Mouse (Mus musculus) G1E (cell line): Measurements from ENCODE around the gene Pafah1b1. TPM values are rescaled to one million over a fixed set of nuclear protein-coding genes. Genes with fewer than 3 reads are reported as not detected.
A peak's percentile ranks its signal among the peaks of the same experiment; 100 is the strongest.

Source experiments
- ATAC-seq: 2 replicates; pipeline ENCODE4 v1.8.0; 2016; ENCODE audit warnings: mild to moderate bottlenecking; ENCODE audit not compliant: insufficient number of reproducible peaks, poor library complexity, low FRiP score, severe bottlenecking; ENCODE audit errors: extremely low read depth
- DNase-seq: peaks from one replicate; pipeline ENCODE4 v3.0.0; 2012; ENCODE audit warnings: low spot score
- H3K27me3 ChIP-seq: 2 replicates; pipeline ENCODE4 v1.6.1; 2012; ENCODE audit warnings: mild to moderate bottlenecking, low read length, inconsistent platforms; ENCODE audit not compliant: insufficient read depth
- H3K36me3 ChIP-seq: replicated peaks from 2 replicates; pipeline ENCODE3; 2012; ENCODE audit warnings: mild to moderate bottlenecking, inconsistent platforms
- H3K4me1 ChIP-seq: 2 replicates; pipeline ENCODE4 v1.6.1; 2012; ENCODE audit warnings: low read depth, low read length, inconsistent platforms, mixed read lengths; ENCODE audit not compliant: insufficient read depth
- H3K4me3 ChIP-seq: 2 replicates; pipeline ENCODE4 v1.5.1; 2012; ENCODE audit warnings: low read depth, mild to moderate bottlenecking, inconsistent platforms, low read length, moderate library complexity, mixed read lengths
- H3K9me3 ChIP-seq: replicated peaks from 2 replicates; pipeline ENCODE4 v1.6.1; 2012; ENCODE audit warnings: inconsistent platforms
- CTCF ChIP-seq: IDR thresholded peaks from 2 replicates; pipeline ENCODE4 v1.5.1; 2012; ENCODE audit warnings: low read depth, low read length, inconsistent platforms, mixed read lengths
- GATA1 ChIP-seq: IDR thresholded peaks from 2 replicates; pipeline ENCODE4 v1.6.1; 2012; ENCODE audit warnings: borderline replicate concordance, low read length, inconsistent platforms, mixed read lengths
- GATA2 ChIP-seq: IDR thresholded peaks from 2 replicates; pipeline ENCODE4 v1.6.1; 2012; ENCODE audit warnings: low read depth, low read length, inconsistent platforms, borderline replicate concordance
- POLR2AphosphoS5 ChIP-seq: IDR thresholded peaks from 2 replicates; pipeline ENCODE4 v1.6.1; 2012; ENCODE audit warnings: low read depth, low read length, inconsistent platforms; ENCODE audit not compliant: insufficient replicate concordance
- TAL1 ChIP-seq: conservative IDR thresholded peaks from 2 replicates; pipeline ENCODE4 v1.6.1; 2012; ENCODE audit warnings: low read depth, low read length, inconsistent platforms, mixed read lengths
- polyA plus RNA-seq: library from polyadenylated mRNA; stranded (reverse); fragments of >175 nt; gene quantifications from 2 replicates; pipeline ENCODE4 v1.2.3, GENCODE M21; 2012
- total RNA-seq, 2 experiments: library from RNA; stranded (forward) in 1 of 2; stranded (reverse) in 1 of 2; fragments of 200-1000 nt in 1 of 2; fragments of >200 nt in 1 of 2; fragmentation: Nextera tagmentation in 1 of 2; gene quantifications; 2 replicates each; pipeline ENCODE4 v1.2.3; 2014 to 2017

The Pafah1b1 gene
- total and polyA plus RNA-seq, 3 experiments: 10.0 to 115 (median 91.5) TPM

DNA sequence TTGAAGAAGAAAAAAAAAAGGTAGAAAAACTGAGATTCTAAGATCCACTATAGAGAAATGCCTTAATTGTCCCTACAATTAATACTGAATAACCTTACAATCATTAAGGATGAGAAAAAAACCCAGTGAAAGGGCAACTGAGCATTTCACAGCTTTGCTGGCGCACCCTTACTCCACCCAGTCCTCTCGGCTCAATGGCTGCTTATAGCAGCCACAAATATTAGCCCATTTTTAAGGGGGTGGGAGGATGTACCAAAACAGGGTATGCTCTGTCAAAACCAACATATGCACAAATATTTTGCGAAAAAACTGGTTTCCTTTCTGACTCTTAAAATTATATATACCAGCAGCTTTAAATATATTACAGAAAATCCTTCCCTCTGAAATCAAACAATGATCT lies 2.5 kb downstream of the Pafah1b1 start:
- TF ChIP-seq GATA1 (no peak), POLR2AphosphoS5 (no peak), TAL1 (no peak), CTCF (no peak), GATA2 (no peak)

GRCm38 (mm10) chr11:74721141-74721540 lies 3.3 kb downstream of the Pafah1b1 start:
- ATAC-seq (no peak), DNase-seq (no peak)
- TF ChIP-seq GATA1 (no peak), CTCF (no peak), TAL1 (no peak), POLR2AphosphoS5 (no peak), GATA2 (no peak)
- H3K4me3 ChIP-seq: no peak overlapping the region
- H3K36me3 ChIP-seq: peaks cover 3% of the 10 kb centered on the region
- H3K27me3 ChIP-seq: no peaks in the 10 kb centered on the region
- H3K9me3 ChIP-seq: no peaks in the 10 kb centered on the region
- H3K4me1 ChIP-seq: peaks cover 30% of the 10 kb centered on the region

More for the DNA sequence above, 2.5 kb downstream of the Pafah1b1 start:
- Histone ChIP-seq H3K9me3 (no peaks in the 10 kb centered on the region), H3K27me3 (no peaks in the 10 kb centered on the region), H3K4me3 (peak overlapping the region; percentile 30; the same call in 1 of the 2 replicates), H3K4me1 (peaks cover 29% of the 10 kb centered on the region), H3K36me3 (peaks cover 3% of the 10 kb centered on the region)
- DNase-seq (peak; percentile 8), ATAC-seq (no peak)

- peaks cover 3% of the 10 kb centered on the region for H3K36me3 ChIP-seq
- no peak for ATAC-seq
- TF ChIP-seq POLR2AphosphoS5 (no peak), TAL1 (no peak), GATA2 (no peak)
- H3K27me3 ChIP-seq: no peaks in the 10 kb centered on the region
- no peaks in the 10 kb centered on the region for H3K9me3 ChIP-seq
- no peak overlapping the region; the same call in 1 of the 2 replicates for H3K4me3 ChIP-seq
- no peak for DNase-seq
- peaks cover 32% of the 10 kb centered on the region for H3K4me1 ChIP-seq
Measured at GRCm38 (mm10) chr11:74720668-74721067, 3.8 kb downstream of the Pafah1b1 start.

GRCm38 (mm10) chr11:74715971-74716525 lies 8.4 kb downstream of the Pafah1b1 start:
- Histone ChIP-seq H3K4me3 (no peak overlapping the region), H3K4me1 (peaks cover 21% of the 10 kb centered on the region)

DNA sequence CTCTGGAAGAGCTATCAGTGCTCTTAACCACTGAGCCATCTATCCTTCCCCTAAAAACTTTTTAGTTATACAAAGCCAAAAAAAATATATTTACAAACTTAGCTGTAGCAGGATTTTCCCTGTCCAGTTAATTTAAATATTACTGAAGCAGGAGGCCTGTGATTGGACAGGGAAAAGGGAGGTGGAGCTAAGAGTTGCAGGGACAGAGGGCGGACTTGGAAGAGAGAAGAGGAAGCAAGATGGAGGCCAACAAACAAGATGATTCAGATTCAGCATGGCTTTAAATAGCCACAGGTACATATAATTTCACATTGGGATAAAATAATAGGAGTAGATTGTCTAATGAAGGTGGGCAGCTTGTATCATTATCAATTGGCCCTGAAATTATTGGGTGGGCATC lies 13.8 kb downstream of the Pafah1b1 start:
- TF ChIP-seq GATA2 (no peak), GATA1 (no peak), TAL1 (no peak), CTCF (no peak), POLR2AphosphoS5 (no peak)

More at GRCm38 (mm10) chr11:74715971-74716525, 8.4 kb downstream of the Pafah1b1 start:
- ATAC-seq (no peak), DNase-seq (no peak)
- no peaks in the 10 kb centered on the region for H3K9me3 ChIP-seq
- no peaks in the 10 kb centered on the region for H3K27me3 ChIP-seq
- TF ChIP-seq TAL1 (no peak), POLR2AphosphoS5 (no peak), GATA1 (no peak)
- H3K36me3 ChIP-seq: peaks cover 14% of the 10 kb centered on the region

DNA sequence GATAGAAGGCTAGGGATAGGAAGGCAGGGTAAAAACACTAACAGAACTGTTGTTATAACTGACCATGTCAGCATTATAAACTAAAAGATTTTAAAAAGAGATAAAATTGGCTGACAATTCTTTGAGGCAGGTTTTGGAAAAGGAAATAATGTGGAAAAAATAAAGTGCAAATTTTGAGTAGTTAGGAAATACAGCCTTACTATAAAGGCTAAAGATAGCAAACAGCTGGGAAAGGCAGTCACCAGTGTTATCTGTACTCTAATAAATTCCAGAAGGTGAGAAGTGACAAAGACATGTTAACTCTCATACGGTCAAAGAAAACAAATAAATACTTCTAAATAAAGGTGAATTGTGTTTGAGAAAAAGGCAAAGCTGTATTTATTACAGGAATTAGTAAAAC lies 15.7 kb downstream of the Pafah1b1 start:
- Histone ChIP-seq H3K9me3 (no peaks in the 10 kb centered on the region), H3K27me3 (no peaks in the 10 kb centered on the region), H3K4me1 (peaks cover 11% of the 10 kb centered on the region; the same call in 1 of the 2 replicates), H3K4me3 (no peak overlapping the region), H3K36me3 (peaks cover 23% of the 10 kb centered on the region)
- DNase-seq (no peak), ATAC-seq (no peak)
- TF ChIP-seq GATA1 (no peak), CTCF (no peak), GATA2 (no peak), POLR2AphosphoS5 (no peak), TAL1 (no peak)

More for the DNA sequence above, 13.8 kb downstream of the Pafah1b1 start:
- Histone ChIP-seq H3K9me3 (no peaks in the 10 kb centered on the region), H3K36me3 (peaks cover 21% of the 10 kb centered on the region), H3K4me3 (no peak overlapping the region), H3K4me1 (peaks cover 11% of the 10 kb centered on the region; the same call in 1 of the 2 replicates), H3K27me3 (no peaks in the 10 kb centered on the region)
- DNase-seq: no peak
- no peak for ATAC-seq

DNA sequence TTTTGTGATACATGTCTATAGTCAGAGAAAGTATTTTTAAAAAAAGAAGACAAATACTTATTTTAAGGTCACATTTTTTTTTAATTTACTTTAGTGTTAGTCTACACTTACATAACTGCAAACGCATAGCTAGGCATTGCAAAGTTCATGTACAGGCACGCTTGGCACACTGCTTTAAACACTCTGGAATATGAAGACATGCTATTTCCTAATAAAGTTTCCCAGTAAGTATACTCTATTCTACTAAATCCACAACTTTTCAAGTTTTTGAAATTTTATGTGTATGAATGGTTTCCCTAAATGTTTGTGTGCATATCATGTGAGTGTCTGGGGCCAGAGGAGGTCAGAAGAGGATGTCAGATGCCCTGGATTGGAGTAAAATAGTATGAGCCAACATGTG lies 20.4 kb downstream of the Pafah1b1 start:
- Histone ChIP-seq H3K9me3 (no peaks in the 10 kb centered on the region), H3K36me3 (peaks cover 23% of the 10 kb centered on the region), H3K4me3 (no peak overlapping the region), H3K4me1 (peaks cover 8% of the 10 kb centered on the region), H3K27me3 (no peaks in the 10 kb centered on the region)
- DNase-seq (no peak), ATAC-seq (no peak)
- TF ChIP-seq GATA2: no peak
- TF ChIP-seq CTCF: no peak
- TF ChIP-seq POLR2AphosphoS5: no peak
- TF ChIP-seq GATA1: no peak
- TF ChIP-seq TAL1: no peak
